Mouse (Mus musculus) brain, embryonic 14.5 days (tissue): ENCODE data around the gene Gclm.

Experiments used
- CTCF ChIP-seq: fragments of 200-500 bp; IDR thresholded peaks from 2 replicates; pipeline ENCODE4 v1.5.1; 2012; ENCODE audit warnings: inconsistent platforms, mild to moderate bottlenecking, moderate library complexity, borderline replicate concordance; ENCODE audit not compliant: insufficient read depth, insufficient read length; ENCODE audit errors: extremely low read depth
- POLR2A ChIP-seq: fragments of 200-500 bp; IDR thresholded peaks from 2 replicates; pipeline ENCODE4 v1.6.1; 2012; ENCODE audit warnings: mild to moderate bottlenecking, inconsistent platforms, borderline replicate concordance; ENCODE audit not compliant: poor library complexity, insufficient read depth, insufficient read length, severe bottlenecking; ENCODE audit errors: extremely low read depth

DNA sequence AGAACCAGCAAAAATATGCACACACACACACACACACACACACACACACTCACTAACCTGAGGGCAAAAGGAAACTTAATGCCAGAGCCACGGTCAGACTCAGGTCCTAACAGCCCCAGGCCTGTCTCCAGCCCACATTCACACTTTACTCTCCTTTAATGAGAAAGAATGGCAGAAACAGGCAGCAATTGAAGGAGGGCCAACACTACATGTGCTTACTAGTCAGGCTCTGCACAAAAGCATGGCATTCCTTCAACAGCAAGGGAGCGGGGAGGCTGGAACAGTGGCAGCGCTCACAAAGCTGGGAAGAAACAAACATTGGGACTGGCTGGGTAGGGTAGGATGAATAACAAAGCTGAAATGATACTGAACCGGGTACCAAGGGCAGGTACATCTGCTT, 45.8 kb upstream of the Gclm start:
- TF ChIP-seq POLR2A (no peak), CTCF (no peak)
